Mouse (Mus musculus) liver, adult 2 months (tissue): Measurements from ENCODE around the gene Gpr4.

Source experiments
- CTCF ChIP-seq: fragments of 200-500 bp; IDR thresholded peaks from 2 replicates; pipeline ENCODE4 v1.5.1; 2011; ENCODE audit warnings: low read depth, low read length, control low read depth
- POLR2A ChIP-seq: fragments of 200-500 bp; IDR thresholded peaks from 2 replicates; pipeline ENCODE4 v1.6.1; 2011; ENCODE audit warnings: low read length, control low read depth; ENCODE audit not compliant: insufficient read depth; ENCODE audit errors: extremely low read depth

- TF ChIP-seq POLR2A (no peak), CTCF (no peak)
Observed at GRCm38 (mm10) chr7:19234652-19235051, 22.3 kb downstream of the Gpr4 start.
